Mouse (Mus musculus) thymus, postnatal 14 days (tissue): ENCODE measurements around the gene Dnajc16.

Source experiments
- DNase-seq: peaks from one replicate; pipeline ENCODE4 v3.0.0; 2021

Gene Dnajc16

DNA sequence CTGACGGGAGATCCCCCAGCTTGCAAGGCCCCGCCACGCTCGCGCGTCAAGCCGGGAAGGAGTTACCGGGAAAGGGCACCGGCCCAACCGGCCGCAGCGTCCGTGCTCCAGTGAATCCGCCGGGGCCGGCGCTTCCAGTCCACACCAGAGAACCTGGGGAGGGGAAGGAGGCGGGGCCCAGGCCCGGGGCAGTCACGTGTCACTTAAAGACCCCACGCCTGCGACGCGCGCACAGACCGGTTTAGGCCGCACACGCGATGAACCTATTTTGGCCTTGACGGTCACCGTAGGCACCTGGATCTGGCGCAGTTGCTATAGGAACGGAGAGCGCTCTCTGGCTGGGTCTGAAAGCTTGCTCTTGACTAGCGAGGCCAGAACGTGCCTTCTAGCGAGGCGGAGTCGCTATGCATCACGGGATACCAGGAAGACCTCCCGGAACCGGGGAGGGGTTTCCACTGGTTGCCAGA lies at the start of gene Dnajc16:
Gene Dnajc16 (minus strand): TSS at position 408 of the 467 bp plus-strand sequence.
- DNase-seq: peak; percentile 96

DNA sequence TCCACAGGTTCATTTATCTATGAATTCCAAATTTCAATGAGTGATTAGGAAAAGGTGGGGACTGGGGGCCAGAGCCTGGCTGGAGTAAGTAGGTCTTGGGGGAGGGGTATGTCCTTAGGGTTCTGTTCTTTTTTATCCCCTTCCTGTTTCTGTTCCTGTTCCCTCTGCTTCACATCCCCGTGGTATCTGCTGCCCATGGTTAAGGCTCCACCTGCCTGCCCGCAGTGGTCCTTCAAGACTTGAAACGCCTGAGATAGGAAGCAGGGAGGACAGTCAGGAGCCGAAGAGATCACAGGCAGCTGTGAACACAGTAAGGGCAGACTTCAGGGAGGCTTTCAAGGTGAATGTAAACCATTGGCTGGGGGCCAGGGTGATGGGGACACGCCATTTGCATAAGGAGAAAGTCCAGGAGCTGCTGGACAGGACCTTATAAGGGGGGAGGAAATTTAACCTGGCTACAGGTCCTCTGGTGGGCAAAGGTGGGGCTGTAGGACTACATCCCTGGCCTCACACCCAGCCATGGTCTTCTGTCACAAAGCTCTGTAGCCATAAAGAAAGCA lies 43.9 kb upstream of the Dnajc16 start:
- no peak for DNase-seq

DNA sequence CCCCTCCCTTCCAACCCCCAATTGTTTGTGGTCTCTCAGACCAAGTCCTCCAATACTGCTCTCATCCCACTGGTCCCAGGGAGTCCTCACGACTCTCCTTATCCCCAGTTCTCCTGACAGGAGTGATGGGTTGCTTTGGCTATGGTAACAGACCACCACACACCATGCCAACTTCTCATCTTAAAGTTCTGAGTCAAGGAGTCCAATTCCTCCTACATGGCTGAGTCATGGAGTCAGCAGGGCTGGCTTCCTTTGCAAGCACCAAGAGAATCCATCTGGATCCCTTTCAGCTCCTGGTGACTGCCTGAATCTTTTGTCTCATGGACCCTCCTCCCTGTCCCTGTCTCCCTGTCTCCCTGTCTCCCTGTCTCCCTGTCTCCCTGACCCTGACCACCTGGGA lies 43.2 kb upstream of the Dnajc16 start:
- no peak for DNase-seq

DNA sequence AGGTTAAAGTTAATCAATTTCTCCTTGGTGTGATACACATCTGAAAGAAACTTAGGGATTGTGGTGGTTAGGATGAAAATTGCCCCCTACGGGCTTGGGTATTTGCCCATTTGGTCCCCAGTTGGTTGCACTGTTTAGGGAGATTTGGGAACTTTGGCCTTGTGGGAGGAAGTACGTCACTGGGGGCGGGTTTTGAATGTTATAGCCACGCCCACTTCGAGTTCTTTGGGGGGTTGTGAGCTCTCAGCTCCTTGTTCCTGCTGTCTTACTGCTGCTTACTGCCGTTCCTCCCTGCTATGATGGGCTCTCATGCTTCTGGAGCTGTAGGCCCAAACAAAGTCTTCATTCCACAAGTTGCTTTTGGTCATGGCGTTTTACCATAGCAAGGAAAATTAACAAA lies 40.6 kb upstream of the Dnajc16 start:
- DNase-seq: no peak

DNA sequence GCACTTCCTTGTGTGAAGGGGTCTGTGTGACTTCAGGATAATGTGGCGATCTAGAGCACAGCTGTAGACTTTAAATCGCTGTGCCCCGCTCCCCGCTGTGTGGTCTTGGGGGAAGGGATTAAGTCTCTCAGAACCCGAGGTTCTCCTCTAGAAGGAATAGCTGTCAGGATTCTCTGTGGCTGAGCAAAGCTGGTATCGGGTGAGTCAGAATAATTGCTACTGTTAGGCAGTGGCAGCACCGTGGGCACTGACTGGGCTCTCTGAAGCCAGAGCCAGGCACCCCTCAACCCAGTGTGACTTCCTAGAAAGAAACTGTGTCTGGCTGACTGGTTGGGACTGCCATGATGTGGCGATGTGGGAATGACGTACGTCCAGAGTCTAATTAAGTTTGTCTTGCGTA lies 39.6 kb upstream of the Dnajc16 start:
- no peak for DNase-seq

DNA sequence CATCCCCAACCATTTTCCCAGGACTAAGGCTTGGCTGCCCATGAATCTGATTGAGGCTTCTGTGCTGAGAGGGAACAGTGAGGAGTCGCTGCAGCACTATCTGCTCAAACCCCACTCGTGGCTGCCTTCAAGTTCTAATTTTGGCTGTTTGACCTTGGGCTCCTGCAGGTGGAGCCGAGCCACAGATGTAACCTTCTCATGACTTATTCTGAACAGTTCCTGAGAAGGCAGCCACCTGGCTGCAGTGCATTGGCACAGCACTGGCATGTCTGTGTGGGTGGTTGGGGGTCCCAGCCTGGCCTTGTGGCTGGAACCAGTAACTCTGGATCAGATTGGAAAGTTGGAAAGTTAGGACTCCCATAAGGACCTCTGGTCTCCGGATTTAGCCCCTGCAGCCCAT lies 37.4 kb upstream of the Dnajc16 start:
- no peak for DNase-seq

DNA sequence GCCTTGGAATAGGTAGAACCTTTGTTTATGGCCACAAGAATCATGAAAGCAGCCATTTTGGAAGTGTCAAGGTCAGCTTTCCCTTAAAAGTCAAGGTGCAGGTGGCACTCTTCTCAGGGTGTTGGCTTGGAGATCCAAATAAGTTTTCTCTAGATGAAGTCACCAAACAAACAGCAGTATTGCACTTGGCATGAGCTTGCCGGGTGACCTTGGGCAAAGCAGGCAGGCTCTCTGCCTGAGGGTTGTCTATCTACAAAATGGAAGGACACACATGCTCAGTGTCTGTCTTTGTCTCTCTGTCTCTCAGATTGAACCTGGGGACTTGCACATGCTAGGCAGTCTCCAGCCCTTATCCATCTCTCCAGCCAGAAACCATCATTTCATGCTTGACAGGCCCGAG lies 36.7 kb upstream of the Dnajc16 start:
- DNase-seq: no peak

DNA sequence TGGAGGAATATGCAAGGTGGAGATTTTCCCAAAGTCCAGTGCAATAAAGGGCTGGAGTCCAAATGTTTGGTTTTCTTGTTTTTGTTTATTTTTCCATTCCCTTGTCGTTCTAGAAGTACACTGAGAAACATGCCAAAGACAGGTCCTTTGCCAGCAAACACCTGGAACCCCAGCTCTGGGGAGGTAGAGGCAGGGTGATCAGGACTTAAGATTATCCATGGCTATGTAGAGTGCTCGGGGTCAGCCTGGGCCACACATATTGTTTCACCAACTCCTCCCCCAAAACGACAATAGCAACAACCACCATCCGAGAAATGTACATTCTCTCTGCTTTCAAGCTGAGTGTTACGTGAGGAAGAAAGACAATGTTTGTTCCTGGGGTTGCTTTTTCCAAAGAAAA lies 35.3 kb upstream of the Dnajc16 start, which contains the start of gene Cela2a:
Gene Cela2a (minus strand): TSS at position 101 of the 400 bp plus-strand sequence.
- DNase-seq: no peak

DNA sequence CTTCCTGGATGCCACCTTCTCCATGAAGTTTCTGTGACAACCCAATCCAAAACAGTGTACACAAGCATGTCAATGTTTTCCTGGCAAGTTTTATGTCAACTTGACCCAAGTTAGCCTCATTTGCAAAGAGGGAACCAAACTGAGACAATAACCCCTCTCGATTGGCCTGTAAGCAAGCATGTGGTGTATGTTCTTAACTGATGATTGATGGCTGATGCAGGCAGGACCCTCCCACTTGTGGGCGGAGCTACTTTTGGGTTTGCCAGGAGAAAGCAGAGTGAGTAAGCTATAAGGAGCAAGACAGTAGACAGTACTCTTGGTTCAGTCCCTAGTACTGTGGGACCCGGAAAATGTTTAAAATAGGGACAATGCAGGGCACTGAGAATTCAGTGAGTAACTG lies 32.2 kb upstream of the Dnajc16 start:
- peak; percentile 15 for DNase-seq

DNA sequence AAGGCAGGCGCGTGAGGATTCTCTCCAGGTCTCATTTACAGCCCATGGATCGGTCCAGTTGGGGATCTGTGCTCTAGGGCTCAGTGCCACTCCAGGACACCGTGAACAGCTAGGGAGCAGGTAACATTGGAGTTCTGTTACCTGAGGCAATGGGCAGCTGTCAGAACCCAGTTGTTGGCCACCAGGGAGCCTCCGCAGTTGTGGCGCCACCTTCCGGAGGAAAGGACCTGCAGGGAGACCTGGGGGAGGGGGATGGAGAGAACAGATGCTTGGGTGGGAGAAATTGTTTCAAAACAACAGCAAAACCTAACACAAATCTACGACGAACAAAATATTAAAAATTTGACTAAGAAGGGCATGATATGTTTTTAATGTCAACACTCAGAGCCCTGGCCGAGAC lies 31.4 kb upstream of the Dnajc16 start:
- DNase-seq: peak; percentile 38

DNA sequence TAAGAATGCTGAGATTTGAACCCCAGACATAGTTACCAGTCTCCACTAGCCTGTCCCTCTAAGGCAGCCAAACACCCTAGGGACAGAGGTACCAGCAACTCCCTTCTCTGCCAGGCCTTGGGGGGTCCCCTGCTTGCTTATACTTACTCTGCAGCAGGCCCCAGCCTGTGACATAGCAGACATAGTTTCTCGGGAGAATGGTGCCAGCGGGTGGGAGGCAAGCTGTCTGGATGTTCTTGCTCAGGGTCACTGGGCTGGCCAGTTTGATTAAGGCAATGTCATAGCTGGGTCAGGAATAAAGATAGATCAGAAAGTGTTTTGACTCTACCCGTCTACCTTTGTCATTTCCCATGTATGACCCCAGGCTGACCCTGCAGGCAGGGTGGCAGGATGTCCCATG lies 30.4 kb upstream of the Dnajc16 start:
- no peak for DNase-seq

DNA sequence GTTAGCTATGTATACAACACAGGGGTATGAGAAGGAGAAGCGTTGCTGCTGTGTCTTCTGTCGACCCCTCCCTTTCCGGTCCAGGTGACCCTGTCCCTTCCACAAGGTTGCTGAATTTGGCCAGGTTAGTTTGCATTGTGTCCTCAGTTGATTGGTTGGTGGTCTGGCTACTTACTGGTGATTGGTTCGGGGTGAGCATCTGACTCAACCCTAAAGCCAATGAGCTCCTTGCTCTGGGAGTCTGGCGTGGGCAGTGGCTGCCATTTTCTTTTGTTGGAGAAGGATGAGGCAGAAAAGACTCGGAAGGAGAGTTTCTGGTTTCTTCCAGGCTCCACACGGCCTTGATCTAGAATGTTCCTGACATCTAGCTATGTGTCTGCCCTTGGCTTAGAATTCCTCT lies 28.6 kb upstream of the Dnajc16 start:
- DNase-seq: no peak

DNA sequence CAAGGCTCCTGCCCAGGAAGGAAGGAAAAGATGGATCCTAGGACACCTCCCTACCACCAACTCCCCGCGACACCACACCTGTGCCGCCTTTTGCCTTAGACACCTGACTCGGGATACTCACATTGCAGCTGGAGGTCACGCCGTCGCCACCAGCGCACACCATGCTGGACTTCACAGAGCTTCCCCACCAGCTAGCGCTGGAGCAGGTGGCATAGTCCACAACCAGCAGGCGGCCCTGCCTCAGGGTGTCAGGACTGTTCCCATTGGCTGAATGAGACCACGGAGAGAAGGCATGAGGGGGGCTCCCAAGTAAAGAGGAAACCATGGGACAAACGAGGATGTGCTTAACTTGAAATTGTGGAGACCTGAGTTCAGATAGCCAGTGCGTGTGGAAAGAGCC lies 28.1 kb upstream of the Dnajc16 start:
- no peak for DNase-seq

DNA sequence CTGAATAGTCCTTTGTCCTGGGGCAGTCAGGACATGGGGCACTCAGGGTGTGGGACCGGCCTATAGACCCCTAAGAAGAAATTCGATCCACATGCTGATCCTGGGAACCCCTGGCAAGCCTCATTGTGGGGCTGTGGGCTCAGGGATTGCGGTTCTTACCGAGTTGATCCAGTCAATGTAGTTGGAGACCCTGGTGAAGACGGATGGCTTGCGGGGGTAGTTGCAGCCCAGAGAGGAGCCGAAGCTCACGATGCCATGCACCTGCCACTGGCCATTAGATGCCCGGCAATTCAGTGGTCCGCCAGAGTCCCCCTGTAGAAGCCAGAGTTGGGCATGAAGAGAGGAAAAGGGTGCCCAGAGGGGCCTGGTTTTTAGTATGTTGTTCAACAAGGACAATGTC lies 27.0 kb upstream of the Dnajc16 start:
- no peak for DNase-seq

DNA sequence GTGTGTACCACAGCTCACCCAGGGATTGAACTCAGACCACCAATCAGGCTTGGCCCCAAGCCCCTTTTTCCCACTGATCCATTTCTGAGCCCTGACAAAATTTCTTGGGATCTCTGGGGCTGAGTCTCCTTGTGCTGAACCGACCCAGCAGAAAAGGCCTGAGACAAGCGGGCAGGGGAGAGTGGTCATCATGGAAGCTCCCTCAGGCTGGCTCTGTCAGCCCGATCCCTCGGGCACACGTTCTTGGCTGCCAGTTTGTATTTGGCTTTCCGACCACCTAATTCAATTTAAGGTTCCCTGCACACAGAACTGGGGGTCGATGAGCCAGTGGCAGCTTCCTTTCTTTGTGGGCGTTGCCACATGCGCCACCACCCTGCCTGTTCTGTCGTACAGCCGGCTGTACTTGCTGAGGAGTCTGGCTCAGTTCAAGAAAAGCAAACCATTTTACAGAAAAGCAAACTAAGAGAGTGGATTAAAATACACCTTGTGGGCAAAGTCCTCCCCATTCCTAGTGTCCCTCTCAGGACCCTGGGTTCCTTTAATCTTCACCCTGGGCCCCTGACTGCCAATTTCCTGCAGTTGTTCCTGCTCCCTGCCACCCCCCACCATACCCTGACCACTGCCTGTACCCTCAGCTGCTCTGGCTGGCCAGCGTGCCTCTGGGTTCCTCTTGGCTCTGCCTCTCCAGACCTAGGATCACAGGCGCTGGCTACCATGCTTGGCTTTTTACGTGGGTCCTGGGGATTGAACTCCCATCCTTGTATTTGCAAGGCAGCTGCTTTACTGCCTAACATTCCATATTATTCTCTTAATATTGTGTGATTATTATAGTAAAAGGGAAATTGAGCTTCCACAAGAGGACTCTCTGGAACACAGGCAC lies 26.3 kb upstream of the Dnajc16 start:
- DNase-seq: no peak

DNA sequence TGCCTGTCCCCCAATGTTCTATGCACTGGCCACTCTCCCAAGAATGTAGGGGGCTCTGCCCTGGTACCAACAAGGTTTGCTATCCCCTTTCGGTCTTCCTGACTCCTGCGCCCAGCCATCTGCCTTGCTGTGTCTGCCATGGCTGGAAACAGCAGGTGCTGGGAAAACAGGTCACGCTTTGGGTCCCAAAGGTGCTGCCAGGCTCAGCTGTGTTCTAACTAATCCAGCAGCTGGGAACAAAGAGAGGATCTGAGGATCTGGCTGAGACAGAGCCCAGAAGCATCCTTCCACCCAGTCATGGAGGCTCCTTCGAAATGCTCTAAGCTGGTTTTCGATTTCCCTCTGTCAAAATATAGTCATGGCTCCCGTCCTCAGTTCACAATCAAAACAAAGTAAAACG lies 25.5 kb upstream of the Dnajc16 start:
- DNase-seq: no peak

DNA sequence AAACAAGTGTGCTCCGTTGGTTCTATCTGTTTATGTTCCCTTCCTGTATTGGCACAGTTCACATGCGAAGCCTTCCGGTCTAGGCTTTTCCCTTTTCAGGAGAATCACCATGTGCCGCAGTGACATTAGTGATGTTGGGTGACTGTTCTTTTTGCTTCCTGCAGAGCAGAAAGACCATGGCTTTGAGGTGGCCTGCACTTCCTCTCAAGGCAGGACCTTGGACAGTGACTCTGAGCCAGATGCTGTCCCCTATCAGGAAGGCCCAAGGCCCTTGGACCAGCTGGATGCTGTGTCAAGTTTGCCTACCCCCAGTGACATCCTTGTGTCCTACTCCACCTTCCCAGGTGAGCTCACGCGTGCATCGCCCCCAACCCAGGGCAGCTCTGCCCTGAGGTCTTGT lies 20.6 kb upstream of the Dnajc16 start:
- no peak for DNase-seq

DNA sequence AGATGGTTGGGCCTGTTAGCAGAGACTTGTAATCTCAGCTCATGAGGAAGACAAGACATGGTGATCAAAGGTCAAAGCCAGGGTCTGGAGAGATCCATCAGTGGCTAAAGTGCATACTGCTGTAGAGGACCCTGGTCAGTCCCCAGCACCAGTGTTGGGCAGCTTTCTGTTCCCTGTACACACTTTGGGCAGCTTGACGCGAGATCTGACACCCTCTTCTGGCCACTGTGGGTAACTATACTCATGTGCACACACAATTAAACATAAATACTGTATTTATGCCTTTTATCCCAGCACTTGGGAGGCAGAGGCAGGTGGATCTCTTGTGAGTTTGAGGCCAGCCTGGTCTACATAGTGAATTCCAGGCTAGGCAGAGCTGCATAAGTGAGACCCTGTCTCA lies 20.2 kb upstream of the Dnajc16 start:
- no peak for DNase-seq

DNA sequence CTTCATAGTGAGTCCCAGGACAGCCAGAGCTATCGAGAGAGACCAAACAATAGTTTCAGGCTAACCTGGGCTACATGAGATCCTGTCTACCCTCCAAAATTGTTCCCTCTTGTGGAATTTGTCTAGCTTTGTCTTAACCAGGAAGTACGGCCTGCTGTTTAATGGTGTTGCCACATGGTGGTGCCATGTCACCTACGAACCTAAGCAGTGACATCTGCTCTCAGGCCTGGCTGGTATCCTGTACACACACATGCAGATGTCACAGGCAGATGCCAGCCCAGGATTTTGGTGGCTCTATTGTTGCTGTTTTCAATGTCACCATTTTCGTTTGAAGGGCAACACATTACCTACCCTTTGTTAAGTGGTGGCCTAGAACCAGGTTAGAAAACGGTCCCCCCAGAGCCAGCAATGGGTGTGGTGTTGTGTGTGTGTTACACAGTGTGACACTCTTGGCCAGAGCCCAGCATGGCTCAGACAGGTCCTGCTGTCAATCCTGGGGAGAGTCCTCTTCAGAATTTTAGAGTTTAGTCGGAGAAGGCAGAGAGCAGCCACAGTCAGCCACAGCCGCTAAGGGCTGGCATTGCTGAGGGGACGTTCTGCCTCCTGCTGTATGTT lies 19.2 kb upstream of the Dnajc16 start:
- peak; percentile 37 for DNase-seq

DNA sequence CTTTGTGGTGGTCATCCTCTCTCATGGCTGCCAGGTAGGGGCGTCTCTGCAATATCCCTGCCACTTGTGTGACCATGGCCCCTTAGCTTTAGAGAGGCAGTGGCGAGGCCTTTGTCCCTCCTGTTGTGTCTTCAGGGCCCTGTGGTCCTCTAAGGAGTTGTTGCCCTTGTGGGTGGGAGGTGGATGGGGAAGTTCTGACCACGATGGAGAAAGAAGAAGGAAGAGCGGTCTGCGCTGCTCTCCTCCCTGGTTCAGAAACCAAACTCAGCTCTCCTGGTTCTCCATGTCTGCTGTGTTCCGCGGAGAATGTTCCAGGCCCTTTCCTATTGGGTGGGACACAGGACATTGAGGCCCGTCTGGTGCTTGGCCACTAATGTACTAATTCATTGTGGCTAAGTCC lies 15.2 kb upstream of the Dnajc16 start:
- no peak for DNase-seq

DNA sequence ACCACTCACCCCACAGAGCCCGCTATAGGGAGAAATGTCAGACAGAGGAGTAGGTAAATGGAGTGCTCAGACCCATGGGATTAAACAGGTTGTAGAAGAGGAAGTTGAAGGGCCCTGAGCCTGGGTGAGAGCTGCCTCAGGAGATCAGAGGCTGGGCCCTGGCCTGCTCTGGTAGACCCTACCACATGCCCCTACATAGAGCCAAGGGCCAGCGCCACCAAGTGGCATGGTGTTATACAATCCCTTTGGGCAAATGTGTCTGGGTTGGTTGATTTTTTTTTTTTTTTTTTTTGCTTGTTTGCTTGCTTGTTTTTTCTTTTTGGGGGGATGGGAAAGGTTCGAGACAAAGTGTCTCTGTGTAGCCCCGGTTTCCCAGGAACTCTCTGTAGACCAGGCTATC lies 13.4 kb upstream of the Dnajc16 start:
- DNase-seq: no peak

DNA sequence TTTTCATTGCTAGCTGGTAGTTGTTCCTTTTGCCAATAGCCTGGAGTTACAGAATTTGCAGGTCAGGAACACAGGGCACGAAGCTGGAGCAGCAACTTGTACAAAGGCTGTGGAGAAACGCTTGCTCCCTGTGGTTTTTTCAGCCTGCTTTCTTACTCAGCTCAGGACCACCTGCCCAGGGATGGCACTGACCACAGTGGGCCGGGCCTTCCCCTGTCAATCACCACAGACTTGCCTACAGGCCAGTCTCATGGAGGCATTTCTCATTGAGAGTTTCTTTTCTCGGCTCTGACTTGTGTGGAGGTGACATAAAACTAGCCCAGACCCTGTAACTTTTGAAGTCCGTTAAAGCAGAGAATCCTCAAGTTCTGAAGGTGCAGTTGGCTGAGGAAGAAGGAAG lies 6.8 kb upstream of the Dnajc16 start:
- no peak for DNase-seq

DNA sequence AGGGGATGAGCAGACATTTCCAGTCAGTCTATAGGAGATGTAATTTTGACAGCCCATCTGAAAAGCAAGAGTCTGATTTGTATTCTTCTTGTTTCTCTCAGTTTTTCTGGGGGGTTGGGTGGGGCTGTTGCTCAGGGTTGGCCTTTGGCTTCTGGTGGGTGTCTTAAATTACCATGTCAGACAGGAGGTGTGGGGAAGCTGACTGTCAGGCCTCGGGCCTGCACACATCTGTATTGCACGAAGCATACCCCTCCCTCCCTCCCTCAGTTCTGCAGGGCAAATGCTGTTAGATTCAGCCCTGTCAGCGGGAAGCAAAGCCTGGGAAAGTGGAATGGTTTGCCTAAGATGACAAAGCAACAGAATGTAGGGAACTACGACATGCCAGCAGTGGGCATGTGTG lies 6.2 kb upstream of the Dnajc16 start:
- DNase-seq: no peak

DNA sequence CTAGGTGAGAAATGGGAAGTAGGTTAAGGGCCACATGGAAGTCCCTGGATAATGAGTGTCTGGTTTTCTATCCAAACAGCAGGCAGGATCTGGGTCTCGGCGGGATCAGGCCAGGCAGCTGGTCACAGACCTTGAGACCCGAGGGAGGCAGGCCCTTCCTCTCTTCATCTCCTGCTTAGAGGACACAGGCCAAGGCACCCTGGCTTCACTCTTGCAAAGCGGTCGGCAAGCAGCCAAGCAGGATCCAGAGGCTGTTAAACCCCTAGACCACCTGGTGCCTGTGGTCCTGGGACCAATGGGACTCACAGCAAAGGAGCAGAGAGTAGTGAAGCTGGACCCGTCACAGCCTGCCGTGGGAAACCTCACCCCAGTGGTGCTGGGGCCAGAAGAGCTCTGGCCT lies 5.6 kb upstream of the Dnajc16 start:
- DNase-seq: no peak
